Mouse (Mus musculus) C2C12 (cell line): ENCODE measurements at regions not wholly inside any gene's neighbourhood (a gene's known extent, or its start where the extent isn't known, plus 50 kb on each side); places are given as distances from the start of the nearest gene placed in this dataset.

Experiments used
- H3K27me3 ChIP-seq: one replicate; pipeline ENCODE4 v1.6.1; 2011; ENCODE audit not compliant: control insufficient read depth, insufficient read depth, insufficient read length
- H3K36me3 ChIP-seq: one replicate; pipeline ENCODE4 v1.6.1; 2011; ENCODE audit not compliant: control insufficient read depth, insufficient read depth
- H3K4me3 ChIP-seq: one replicate; pipeline ENCODE4 v1.5.1; 2011; ENCODE audit warnings: mild to moderate bottlenecking, control low read depth; ENCODE audit not compliant: poor library complexity, insufficient read depth, severe bottlenecking
- H3K79me2 ChIP-seq: one replicate; pipeline ENCODE4 v1.6.1; 2011; ENCODE audit not compliant: control insufficient read depth, insufficient read depth
- H3K79me3 ChIP-seq: one replicate; pipeline ENCODE4 v1.6.1; 2011; ENCODE audit warnings: low read depth, control low read depth
- H3ac ChIP-seq: one replicate; pipeline ENCODE3; 2011; ENCODE audit warnings: low read depth; ENCODE audit not compliant: control insufficient read depth, insufficient read length
- CEBPB ChIP-seq: IDR thresholded peaks from one replicate; pipeline ENCODE4 v1.6.1; 2011; ENCODE audit warnings: low read depth, mild to moderate bottlenecking, control low read depth, moderate library complexity
- CTCF ChIP-seq: IDR thresholded peaks from one replicate; pipeline ENCODE4 v1.5.1; 2011; ENCODE audit not compliant: control insufficient read depth, insufficient read depth, insufficient read length
- FOSL1 ChIP-seq: IDR thresholded peaks from one replicate; pipeline ENCODE4 v1.8.0; 2011; ENCODE audit warnings: mild to moderate bottlenecking, low read length; ENCODE audit not compliant: poor library complexity, insufficient read depth, severe bottlenecking
- MAX ChIP-seq: IDR thresholded peaks from one replicate; pipeline ENCODE4 v1.6.1; 2011; ENCODE audit warnings: mild to moderate bottlenecking, control low read depth
- MYOD1 ChIP-seq: IDR thresholded peaks from one replicate; pipeline ENCODE4 v1.6.1; 2011; ENCODE audit warnings: low read depth; ENCODE audit not compliant: control insufficient read depth, insufficient read length
- MYOG ChIP-seq: IDR thresholded peaks from one replicate; pipeline ENCODE4 v1.6.1; 2011; ENCODE audit not compliant: control insufficient read depth, insufficient read length; ENCODE audit errors: extremely low read depth
- USF1 ChIP-seq: IDR thresholded peaks from one replicate; pipeline ENCODE4 v1.6.1; 2011; ENCODE audit warnings: low read depth, mild to moderate bottlenecking, control low read depth, moderate library complexity

GRCm38 (mm10) chr1:57622561-57622960 is 151.4 kb upstream of the Spats2l start:
- Histone ChIP-seq H3K79me3 (no peaks in the 10 kb centered on the region), H3K27me3 (no peaks in the 10 kb centered on the region), H3ac (no peak overlapping the region), H3K79me2 (no peaks in the 10 kb centered on the region), H3K36me3 (no peaks in the 10 kb centered on the region), H3K4me3 (no peak overlapping the region)
- no peak for TF ChIP-seq FOSL1
- TF ChIP-seq USF1 = no peak
- TF ChIP-seq MYOD1 = no peak

GRCm38 (mm10) chr1:57633986-57634385 is 140.0 kb upstream of the Spats2l start:
- Histone ChIP-seq H3ac (no peak overlapping the region), H3K79me2 (no peaks in the 10 kb centered on the region), H3K27me3 (no peaks in the 10 kb centered on the region), H3K79me3 (no peaks in the 10 kb centered on the region), H3K4me3 (no peak overlapping the region), H3K36me3 (no peaks in the 10 kb centered on the region)
- TF ChIP-seq FOSL1 (no peak), CTCF (no peak), USF1 (no peak), MYOG (no peak), CEBPB (no peak), MAX (no peak), MYOD1 (no peak)

- Histone ChIP-seq H3K36me3 (no peaks in the 10 kb centered on the region), H3ac (no peak overlapping the region), H3K27me3 (no peaks in the 10 kb centered on the region), H3K4me3 (no peak overlapping the region), H3K79me3 (no peaks in the 10 kb centered on the region), H3K79me2 (no peaks in the 10 kb centered on the region)
- TF ChIP-seq CTCF (no peak), FOSL1 (no peak), MYOD1 (no peak), USF1 (no peak), MYOG (no peak), MAX (no peak), CEBPB (no peak)
These were observed 131.8 kb upstream of the Spats2l start for GRCm38 (mm10) chr1:57642131-57642530.

- Histone ChIP-seq H3K36me3 (no peaks in the 10 kb centered on the region), H3ac (no peak overlapping the region), H3K27me3 (no peaks in the 10 kb centered on the region), H3K4me3 (no peak overlapping the region), H3K79me3 (no peaks in the 10 kb centered on the region), H3K79me2 (no peaks in the 10 kb centered on the region)
- TF ChIP-seq CEBPB (no peak), CTCF (no peak), MYOD1 (no peak), MAX (no peak), USF1 (no peak), MYOG (no peak), FOSL1 (no peak)
These were observed 130.4 kb upstream of the Spats2l start for GRCm38 (mm10) chr1:57643466-57644097.

- TF ChIP-seq FOSL1 (no peak), CTCF (no peak), MYOD1 (no peak), CEBPB (no peak)
- no peaks in the 10 kb centered on the region for H3K36me3 ChIP-seq
- no peak overlapping the region for H3K4me3 ChIP-seq
- H3K79me2 ChIP-seq = no peaks in the 10 kb centered on the region
- H3K27me3 ChIP-seq = no peaks in the 10 kb centered on the region
- no peaks in the 10 kb centered on the region for H3K79me3 ChIP-seq
- no peak overlapping the region for H3ac ChIP-seq
These were observed 109.0 kb upstream of the Spats2l start for GRCm38 (mm10) chr1:57664962-57665361.

GRCm38 (mm10) chr1:57665724-57666123 is 108.2 kb upstream of the Spats2l start:
- no peaks in the 10 kb centered on the region for H3K27me3 ChIP-seq
- H3K36me3 ChIP-seq = no peaks in the 10 kb centered on the region
- TF ChIP-seq MYOD1 = no peak
- no peak for TF ChIP-seq FOSL1
- TF ChIP-seq MAX = no peak
- TF ChIP-seq CTCF = no peak
- no peak for TF ChIP-seq MYOG
- no peak for TF ChIP-seq CEBPB
- no peak for TF ChIP-seq USF1
- no peaks in the 10 kb centered on the region for H3K79me3 ChIP-seq
- no peaks in the 10 kb centered on the region for H3K79me2 ChIP-seq
- H3K4me3 ChIP-seq = no peak overlapping the region
- H3ac ChIP-seq = no peak overlapping the region
